Mouse (Mus musculus) frontal cortex, adult 2 months (tissue): Measurements from ENCODE around the gene Mad1l1. TPM values are rescaled to one million over a fixed set of nuclear protein-coding genes. Genes with fewer than 3 reads are reported as not detected.

Experiments used
- DNase-seq, 2 experiments: peaks; one replicate each; pipeline ENCODE4 v3.0.0; 2022; ENCODE audit warnings: low spot score in 1 of 2; ENCODE audit errors: extremely low spot score in 1 of 2
- polyA plus RNA-seq: library from polyadenylated mRNA; depleted of rRNA; stranded (reverse); fragments of >200 nt; gene quantifications from 2 replicates; pipeline ENCODE4 v1.2.3, GENCODE M21; 2012

The Mad1l1 gene
- polyA plus RNA-seq, 1 experiment: 17.9 TPM

DNA sequence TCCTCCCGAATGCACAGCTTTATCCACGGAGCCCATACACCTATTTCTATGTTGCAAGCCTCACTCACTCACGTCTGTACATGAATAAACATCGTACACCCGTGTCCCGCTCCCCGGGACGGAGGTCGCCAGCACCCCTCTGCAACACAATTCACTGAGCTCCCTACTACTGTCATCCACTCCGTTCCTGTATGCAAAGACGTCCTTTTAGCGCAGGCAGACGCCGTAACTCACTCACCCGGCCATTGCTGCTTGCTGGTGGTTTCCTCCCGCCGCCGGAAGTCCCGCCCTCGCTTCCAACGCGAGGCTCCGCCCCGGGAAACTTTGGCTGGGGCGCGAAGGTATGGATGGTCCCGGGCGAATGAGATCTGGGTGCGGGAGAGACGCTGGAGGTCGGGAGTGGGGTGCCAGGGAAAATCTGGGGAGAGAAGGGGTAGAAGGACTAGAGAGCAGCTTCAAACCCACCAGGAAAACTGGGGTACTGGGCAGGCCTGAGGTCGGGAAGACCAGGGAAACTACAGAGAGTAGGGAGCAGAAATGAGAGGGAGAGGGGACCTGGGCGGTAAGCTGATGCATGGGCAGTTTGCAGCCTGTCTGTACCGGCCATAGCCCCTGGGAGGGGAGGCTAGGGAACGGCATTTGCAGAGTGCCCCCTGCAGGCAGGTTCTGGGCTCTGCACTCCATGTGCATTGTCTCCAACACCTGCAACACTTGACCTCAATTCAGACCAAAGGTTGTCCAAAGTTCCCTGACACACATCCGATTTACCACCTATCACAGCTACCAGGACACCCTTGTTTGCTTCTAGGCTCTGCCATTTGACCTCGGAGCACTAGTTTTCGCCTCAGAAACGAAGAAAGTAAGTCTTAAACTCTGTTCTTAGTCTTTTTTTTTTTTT, 10.5 kb upstream of the Mad1l1 start, which contains the start of gene Mrm2:
Gene Mrm2 (minus strand): TSS at position 284 of the 898 bp plus-strand sequence.
- DNase-seq: peak; percentile 17 to 79

DNA sequence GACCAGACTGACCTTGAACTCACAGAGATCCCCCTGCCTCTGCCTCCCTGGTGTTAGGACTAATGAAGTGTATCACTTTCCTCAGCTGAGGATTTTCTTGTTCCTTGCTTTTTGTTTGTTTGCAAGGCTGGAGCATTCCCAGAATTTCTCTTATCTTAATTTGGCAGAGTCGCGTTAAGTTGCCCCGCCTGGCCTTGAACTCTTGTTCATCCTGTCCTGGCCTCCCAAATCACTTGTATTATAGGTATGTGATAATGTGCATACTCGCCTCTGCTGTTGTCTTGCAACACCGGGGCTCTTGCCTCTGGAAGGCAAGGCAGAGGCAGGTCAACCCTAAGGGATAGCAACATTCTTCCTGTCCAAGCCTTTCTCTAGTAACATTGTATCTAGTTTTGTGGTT, 2.7 kb upstream of the Mad1l1 start:
- no peak for DNase-seq

DNA sequence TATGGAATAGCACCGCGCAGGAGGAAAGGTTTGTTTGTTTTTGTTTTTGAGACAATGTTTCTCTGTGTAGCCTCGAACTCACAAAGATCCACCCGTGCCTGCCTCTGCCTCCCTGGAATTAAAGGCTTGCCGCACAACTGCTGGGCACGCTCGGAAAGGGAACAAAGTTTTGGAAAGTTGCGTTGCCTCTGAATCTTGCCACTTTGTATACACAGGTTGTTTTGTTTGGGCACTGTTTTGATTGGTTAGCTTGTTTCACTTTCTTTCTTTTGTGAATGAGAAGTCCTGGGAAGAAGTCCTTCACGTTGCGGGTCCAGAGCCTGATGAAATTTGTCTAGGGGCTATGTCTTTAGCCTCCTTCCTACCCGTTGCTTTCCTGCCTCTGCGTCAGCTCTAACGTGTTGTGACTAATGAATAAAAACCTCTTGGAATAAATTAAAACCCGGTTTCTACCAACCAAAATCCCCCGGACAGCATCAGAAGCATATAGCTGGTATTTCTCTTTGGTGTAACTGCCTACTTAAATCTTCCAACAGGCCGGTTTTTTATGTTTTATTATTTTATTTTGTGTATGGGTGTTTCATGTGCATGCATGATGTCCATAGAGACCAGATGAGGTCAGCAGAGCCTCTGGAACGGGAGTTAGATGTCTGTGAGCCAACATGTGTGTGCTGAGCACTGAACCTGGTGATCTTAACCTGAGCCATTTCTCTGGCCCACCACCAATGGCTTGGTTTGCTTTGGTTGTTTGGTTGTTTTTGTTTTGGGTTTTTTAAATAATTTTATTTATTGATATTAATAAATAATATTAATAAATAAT, 614 bp upstream of the Mad1l1 start:
- DNase-seq: no peak

DNA sequence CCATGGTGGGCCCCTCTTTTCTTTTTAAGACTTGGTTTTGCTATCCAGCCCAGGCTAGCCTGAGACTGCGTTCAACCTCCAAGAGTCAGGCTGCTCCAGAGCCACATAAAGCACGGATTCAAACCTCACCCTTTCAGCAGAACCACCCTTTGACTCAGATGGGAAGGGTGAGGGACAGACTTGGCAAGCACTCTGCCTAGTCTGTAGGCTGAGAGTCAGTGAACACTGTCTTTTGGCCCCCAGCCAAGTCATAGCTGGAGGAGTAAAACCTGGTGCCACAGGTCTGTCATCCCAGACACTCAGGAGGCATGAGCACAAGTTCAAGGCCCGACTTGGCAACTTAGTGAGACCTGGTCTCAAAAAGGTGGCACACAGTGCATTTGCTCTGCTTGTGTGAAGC, 4.6 kb downstream of the Mad1l1 start:
- DNase-seq: no peak

DNA sequence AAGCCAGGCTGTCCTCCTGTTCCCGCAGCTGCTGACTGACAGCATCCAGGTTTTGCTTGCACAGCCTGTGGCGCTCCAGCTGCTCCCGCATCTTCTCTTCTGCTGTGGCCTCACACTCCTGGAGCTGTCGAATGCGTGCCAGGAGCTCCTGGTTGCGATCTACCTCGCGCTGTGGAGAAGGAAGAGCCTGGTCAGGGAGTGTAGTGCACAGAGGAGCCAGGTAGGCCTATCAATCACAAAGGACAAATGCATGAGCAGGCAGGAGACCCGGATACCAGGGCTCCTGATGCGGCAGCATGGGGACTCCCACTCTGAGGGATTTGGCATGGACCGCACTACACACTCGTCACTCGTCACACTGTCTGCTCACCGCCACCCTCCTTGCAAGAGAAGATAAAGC, 13.8 kb downstream of the Mad1l1 start:
- DNase-seq: no peak

DNA sequence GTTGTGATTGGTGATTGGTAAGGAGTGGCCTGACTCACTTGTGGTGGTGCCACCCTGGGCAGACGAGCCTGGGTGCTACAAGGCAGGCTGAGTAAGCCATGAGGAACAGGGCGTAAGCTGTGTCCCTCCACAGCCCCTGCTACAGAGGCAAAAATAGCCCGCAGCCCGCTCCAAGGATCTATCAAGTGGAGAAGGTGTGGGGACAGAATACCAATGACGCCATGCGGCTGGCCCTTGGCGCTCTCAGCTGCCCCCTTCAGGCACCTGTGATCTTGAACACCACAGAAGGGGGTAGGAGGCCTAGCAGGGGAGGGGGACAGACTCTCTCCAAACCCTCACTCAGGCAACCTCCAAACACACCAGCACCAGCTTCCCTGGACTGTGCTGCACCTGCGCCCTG, 15.3 kb downstream of the Mad1l1 start:
- peak in 1 of 2 experiments; percentile 23 for DNase-seq

DNA sequence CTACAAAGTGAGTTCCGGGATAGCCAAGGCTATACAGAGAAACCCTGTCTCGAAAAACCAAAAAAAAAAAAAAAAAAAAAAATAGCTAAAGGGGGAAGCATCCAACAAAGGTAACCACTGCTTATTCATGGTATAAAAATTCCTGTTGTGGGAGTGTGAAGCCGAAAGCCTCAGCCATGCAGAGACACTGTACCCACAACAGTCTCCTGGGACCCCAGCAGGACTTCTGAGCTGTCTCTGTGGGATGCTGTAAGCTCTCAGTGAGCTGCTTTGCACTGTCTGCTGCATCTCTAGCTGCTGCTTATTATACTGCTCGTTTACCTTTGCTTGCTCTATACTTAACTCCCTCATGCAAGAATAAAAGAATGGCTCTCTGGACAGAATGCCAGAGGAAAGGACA, 23.1 kb downstream of the Mad1l1 start:
- no peak for DNase-seq

DNA sequence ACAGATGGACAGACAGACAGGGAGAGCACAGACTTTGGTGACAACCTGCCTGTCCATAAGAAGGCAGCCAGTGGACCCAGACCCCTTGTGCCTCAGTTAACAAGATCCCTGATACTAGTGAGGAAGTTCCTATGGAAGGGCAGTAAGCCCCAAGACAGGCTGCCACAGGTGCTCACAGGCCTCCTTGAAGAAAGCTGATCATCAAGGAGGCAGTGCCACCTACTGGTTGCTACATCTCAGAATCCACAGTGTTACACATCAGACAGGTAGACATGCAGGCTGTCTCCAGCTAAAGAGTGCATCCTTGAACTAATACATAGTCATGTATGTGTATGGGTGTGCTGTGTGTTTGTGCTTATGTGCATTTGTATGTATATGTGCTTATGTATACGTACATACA, 29.2 kb downstream of the Mad1l1 start:
- peak; percentile 56 to 88 for DNase-seq

DNA sequence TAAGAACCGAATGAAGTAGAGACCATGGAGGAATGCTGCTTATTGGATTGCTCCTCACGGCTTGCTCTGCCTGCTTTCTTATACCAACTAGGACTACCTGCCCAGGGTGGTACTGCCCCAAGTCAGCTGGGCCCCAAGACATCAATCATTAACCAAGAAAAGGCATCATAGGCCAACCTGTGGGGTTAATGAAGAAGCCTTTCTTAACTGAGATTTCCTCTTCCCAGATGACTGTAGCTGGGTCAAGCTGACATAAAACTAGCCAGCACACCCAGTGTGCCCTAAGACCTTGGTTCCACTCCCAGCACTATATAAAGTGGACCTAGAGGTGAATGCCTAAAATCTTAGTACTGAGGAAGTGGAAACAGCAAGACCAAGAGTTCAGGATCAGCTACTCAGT, 32.2 kb downstream of the Mad1l1 start:
- DNase-seq: no peak

DNA sequence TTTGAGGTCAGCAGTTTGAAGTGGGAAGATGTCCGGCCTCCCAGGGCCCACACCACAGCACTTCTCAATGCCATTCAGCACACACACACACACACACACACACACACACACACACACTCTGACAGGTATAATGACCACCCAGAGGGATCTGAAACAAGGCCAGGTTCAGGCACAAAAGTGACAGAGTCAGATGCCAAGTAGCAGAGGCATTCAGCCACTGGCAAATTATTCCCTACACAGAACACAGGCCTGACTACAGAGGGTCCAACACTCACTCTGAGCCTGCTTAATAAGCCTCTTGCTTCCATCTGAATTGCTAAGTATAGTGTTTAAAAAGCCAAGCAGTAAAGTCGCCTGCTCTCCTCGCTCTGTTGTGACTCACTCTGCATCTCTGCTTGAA, 33.1 kb downstream of the Mad1l1 start:
- no peak for DNase-seq

DNA sequence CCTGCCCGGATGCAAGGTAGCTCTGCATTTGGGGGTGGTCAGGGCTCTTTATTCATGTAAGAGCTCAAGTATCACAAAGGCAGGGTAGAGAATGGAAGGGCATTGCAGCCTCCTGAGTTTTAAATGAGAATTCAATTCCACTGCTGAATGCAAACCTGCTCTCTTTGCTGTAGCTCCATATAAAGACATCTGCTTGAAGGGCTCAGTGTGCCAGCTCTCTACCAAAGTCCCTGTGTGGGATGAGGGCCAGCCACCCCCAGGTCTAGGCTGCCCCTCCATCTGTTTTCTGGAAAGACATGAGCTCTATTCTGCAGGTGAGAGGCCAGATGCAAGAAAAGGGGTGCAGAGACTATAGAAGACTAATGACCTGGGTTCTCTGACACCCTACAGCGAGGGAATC, 36.6 kb downstream of the Mad1l1 start:
- DNase-seq: peak in 1 of 2 experiments; percentile 34

DNA sequence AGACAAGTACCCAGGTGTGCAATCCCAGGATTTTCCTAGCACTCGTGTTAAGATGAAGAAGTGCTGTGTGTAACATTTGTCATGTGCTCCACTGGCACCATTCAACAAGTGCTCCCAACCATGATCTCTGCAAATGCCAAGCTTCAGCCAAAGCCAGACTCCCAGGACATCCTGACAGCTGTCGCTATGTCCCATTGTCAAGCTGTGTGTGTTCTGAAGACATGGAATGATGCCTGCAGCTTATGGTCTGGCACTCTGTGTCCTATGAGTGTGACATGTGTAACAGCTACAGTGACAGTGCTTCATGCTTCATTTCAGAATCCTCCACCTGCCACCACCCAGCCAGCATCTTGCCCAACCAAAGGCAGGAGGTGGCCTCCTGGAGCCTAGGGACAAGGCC, 37.3 kb downstream of the Mad1l1 start:
- no peak for DNase-seq

DNA sequence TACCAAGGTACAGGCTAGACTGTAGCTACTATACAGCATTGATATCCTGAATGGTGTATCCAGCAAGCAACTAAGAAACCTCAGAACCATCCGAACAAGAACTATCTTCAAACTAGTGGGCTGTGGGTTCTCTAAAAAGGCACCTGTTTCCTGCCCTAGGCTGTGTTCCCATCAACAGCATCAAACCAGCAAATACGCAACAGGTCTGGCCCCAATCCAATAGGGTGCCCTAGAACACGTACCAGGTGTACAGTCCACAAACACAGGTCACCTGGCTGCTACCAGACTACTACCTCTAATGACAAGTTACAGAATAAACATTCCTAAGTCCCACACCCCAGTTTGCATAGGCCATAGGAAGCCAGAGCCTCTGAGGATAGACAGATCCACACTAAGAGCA, 38.5 kb downstream of the Mad1l1 start:
- DNase-seq: no peak

DNA sequence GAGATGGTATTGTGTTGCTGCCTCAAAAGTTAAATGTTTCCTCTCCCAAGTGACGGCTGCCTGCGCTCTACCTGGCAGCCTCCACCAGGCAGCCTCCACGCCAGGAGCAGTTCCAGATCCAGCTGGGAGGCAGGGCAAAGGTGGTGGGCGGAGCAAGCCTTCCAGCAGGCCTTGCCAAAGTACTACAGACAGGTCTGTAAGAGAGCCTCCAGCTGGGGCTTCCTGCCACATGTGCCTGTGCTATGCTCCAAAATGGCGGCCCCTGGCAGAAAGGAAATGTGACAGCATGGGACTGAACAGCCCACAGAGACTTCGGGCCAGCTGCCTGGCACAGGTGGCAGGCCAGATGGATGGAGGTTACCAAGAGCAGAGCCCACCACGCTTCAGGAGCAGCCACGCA, 39.0 kb downstream of the Mad1l1 start:
- DNase-seq: no peak

DNA sequence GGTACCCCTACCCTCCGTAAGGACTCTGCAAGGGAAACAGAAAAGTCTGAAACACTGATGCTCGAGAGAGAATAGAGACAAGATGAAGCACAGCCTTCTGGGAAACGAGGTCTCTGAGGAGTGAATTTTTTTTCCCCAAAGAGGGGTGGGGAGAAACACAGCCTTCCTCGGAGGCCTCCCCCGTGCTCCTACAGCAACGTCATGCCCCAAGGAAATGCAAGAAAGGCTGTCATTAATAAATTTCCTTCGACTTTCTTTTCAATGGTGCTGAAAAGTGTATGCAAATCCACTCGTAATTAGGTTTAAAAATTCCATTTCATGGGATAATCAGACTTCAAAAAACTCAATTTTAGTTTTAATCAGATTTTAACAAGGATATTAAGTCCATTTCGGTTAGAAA, 41.1 kb downstream of the Mad1l1 start:
- no peak for DNase-seq

DNA sequence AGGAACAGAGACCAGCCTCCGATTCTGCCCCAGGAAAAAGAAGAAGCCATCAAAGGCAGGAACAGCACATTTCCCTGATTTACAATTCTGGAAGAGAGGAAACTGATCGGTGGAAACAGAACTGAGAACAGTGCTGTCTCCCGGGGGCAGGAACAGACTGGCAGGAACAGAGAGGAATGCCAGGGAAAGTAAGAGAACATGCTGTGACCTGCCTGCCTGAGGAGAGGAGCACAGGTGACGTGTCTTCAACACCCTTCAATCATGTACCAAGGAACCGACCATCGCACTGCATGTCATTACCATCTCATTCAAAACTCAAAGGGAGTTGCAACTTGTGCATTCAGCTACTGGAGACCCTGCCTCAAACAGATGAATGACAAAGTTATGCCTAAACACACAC, 44.6 kb downstream of the Mad1l1 start:
- DNase-seq: no peak

DNA sequence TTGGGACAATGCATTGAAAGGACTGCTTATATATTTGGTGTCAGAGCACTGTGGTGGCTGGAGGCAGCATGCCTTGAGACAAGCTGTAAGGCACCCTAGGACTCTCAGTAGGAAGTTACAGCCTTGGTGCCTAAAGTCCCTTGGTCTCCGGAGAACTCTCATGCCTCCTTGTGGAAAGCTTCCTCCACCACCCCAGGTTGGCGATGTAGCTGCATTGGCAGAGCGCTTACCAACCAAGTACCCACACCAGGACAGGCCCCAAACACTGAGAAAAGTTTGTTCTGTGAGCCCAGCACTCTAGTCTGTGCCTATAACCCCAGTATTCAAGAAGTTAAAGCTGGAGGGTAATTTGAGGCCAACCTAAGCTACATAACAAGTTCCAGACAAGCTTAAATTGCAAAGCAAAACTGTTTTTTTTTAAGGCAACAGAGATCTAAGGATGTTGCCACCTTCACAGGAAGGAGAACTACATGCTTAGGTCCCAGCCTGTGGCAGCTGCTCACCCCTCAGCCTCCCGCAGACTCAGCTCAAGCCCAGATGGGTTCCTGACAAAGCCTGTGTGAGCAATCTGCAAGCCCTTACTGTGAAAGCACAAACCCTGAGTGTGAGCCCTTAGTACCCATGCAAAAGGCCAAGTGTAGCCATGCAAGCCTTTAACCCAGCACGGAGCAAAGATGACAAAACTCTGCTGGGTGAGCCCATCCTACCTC, 50.2 kb downstream of the Mad1l1 start:
- DNase-seq: no peak

DNA sequence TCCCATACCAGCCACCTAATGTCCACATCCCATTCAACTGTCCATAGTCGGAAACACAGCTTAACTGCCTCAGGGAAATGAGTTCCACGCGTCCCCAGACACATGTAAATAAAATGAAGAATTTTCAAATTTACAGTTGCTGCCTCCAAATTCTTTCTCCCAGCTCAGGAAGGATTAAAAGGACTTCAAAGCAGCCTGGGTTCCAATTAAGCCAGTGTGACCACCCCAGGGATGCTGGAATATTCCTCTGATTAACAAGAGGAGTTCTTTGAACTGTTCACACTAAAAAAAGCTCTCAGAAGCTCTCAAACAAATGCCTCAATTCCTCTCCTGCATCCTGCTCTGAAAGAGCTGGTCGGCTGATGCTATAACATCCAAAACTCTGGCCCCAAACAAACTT, 53.0 kb downstream of the Mad1l1 start:
- no peak for DNase-seq

DNA sequence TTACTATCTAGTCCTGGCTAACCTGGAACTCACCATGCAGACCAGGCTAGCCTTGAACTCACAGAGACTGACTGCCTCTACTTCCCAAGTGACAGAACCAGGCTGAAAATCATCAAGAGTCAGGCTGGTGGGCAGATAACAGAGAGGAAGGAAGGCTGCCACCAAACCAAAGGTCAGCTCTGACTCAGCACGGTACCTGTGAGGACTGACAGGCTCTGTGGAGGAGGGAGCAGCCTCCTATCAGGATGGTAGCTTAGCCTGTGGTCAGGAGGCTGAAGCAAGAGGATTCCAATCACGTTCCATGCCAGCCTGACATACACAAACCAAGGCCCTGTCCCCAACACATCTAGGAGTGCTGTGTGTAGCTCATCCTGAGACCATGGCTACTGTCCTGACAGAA, 54.3 kb downstream of the Mad1l1 start:
- DNase-seq: no peak

DNA sequence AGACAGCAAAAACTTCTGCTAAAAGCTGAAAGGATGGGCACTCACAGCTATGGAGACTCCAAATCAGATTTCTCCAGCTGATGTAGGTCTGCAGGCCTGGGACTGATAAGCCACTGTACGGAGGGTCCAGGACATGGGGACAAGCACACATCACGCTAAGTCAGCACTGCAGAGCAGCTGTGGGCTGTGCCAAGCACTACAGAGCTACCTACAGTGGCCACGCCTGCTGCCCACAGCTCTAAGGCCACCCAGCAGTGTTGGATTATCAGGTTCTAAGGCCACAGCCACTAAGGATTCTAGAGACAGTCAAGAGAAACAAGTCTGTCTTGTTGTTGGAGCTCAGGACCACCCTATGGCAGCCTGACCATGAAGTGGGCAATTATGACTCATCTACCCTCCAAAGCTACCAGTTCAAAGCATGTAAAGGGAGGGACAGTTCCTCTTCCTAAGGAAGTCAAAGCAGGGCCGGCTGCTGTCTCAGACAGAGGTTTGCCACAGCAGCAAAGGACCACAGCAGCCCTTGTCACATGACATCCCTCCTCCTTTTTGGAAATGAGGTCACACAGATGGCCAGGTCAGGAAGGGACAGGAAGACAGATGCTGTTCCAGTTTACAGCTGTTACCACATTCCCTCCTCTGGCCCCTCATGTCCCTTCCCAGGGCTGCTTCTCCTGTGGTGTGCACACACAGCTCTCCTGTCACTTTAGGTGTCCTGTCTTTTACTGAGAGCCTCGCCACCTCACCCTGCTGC, 56.4 kb downstream of the Mad1l1 start:
- DNase-seq: no peak
